Mouse (Mus musculus) NIH3T3 (cell line): ENCODE measurements around the gene Ccdc126.

Source experiments
- DNase-seq: peaks from one replicate; pipeline ENCODE4 v3.0.0-alpha.2; 2012; ENCODE audit warnings: low read depth

Gene Ccdc126

GRCm38 (mm10) chr6:49343737-49344469, 24.8 kb downstream of the Ccdc126 start:
- DNase-seq: no peak

- DNase-seq: no peak
These were observed 30.8 kb downstream of the Ccdc126 start for GRCm38 (mm10) chr6:49349826-49350225.

GRCm38 (mm10) chr6:49354613-49355012, 35.5 kb downstream of the Ccdc126 start:
- no peak for DNase-seq

- peak; percentile 35 for DNase-seq
These were observed 36.1 kb downstream of the Ccdc126 start for GRCm38 (mm10) chr6:49355171-49355570.

- DNase-seq: peak; percentile 32
These were observed 41.3 kb downstream of the Ccdc126 start for GRCm38 (mm10) chr6:49360420-49360819.

- DNase-seq: peak; percentile 89
These were observed 48.3 kb downstream of the Ccdc126 start, which contains the start of gene Fam221a for GRCm38 (mm10) chr6:49367159-49368054. TSS of gene Fam221a (plus strand) at chr6:49367739.

- DNase-seq: peak; percentile 17
These were observed 49.1 kb downstream of the Ccdc126 start for GRCm38 (mm10) chr6:49368212-49368611.

GRCm38 (mm10) chr6:49372705-49373104, 53.6 kb downstream of the Ccdc126 start:
- no peak for DNase-seq

- DNase-seq: peak; percentile 40
These were observed 54.9 kb downstream of the Ccdc126 start for GRCm38 (mm10) chr6:49373943-49374342.

- DNase-seq: no peak
These were observed 59.3 kb downstream of the Ccdc126 start for GRCm38 (mm10) chr6:49378328-49378727.
